Mouse (Mus musculus) gastrocnemius, postnatal 4 days (tissue): ENCODE measurements around the gene Ubl3. TPM values are rescaled to one million over a fixed set of nuclear protein-coding genes. Genes with fewer than 3 reads are reported as not detected.
A peak's percentile ranks its signal among the peaks of the same experiment; 100 is the strongest.

ENCODE experiments used
- DNase-seq, 2 experiments: peaks; one replicate each; pipeline ENCODE4 v3.0.0; 2021 to 2022; ENCODE audit warnings: low spot score in 2 of 2, mixed read lengths in 2 of 2
- total RNA-seq, 2 experiments: library from RNA; stranded (reverse); gene quantifications; 2 replicates each; pipeline ENCODE4 v1.2.3; 2021

The Ubl3 gene
- total RNA-seq, 2 experiments from 2014 or later: 82.3 to 92.1 TPM

DNA sequence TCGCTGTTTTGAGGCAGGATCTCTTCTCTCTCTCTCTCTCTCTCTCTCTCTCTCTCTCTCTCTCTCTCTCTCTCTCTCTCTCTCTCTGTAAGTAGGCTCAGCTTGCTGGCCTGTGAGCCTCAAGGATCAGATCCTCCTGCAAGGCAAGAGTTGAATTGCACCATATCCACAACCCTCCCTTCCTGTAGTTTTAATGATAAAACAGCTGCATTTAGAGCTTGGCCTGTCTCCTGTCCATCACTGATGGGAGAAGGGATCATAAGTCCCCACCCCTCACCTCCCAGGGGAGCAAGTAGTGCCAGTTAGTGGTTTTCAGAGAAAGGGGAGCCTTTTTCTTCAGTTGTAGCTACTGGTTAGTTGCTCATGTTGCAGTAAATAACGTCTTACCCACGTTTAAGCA lies 11.5 kb upstream of the Ubl3 start:
- DNase-seq: no peak

DNA sequence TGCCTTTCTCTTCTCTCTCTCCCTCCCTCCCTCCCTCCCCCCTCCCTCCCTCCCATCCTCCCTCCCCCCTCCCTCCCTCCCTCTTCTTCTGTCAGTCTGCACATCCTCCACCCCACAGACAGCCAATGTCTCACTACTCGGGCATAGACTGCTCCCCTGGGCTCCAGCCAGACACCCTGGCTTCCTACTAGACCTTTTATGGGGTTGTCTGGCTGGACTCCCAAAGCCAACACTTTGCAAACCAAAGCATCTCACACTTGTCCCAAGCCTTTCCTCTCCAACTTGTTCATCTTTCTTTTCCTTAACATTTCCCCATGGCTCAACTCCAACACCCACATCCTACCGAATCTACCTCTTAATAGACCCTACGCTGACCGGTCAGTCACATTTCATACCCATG lies 10.7 kb upstream of the Ubl3 start:
- DNase-seq: no peak

DNA sequence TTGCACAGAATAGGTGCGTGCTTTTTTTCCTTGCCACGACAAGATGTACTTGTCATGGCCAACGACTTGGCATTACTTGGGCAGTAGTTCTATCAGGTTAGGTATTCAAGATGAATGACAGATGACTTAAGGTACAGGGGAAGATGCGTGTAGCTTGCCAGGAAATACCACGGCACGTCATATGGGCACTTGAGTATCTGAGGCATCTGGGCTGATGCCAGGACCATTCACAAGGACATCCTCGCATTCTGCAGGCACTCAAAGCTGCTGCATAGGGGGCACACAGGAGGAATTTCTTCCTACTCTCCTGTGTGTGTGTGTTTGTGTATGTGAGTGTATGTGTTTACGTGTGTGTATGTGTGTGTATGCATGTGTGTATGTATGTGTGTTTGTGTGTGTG lies 9.6 kb upstream of the Ubl3 start:
- no peak for DNase-seq

DNA sequence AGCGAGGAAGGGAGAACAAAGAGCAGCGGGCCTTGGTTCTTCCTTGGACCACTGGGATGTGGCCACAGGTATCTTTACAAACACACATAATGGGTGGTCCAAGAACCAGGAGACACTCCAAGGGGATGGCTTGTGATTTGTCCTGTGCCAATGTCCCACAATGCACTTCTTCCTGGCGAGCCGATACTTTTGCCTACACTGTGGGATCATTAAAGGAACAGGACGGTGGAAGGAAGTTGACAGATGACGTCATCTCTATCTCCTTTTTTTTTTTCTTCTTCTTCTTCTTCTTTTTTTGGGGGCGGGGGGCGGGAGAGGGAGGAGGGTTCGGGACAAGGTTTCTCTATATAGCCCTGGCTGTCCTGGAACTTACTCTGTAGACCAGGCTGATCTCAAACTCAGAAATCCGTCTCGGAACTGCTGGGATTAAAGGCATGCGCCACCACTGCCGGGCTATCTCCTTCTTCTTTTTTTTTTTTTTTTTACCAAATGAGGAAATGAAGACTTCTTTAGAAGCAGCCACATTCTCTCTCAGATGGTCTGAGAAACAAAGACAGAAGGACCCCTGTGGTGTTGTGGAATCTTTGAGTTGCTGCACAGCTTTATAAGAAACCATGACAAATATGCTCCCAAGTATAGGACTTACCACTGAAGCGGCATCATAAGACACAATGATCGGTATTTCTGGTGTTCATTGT lies 6.8 kb upstream of the Ubl3 start:
- DNase-seq: no peak

DNA sequence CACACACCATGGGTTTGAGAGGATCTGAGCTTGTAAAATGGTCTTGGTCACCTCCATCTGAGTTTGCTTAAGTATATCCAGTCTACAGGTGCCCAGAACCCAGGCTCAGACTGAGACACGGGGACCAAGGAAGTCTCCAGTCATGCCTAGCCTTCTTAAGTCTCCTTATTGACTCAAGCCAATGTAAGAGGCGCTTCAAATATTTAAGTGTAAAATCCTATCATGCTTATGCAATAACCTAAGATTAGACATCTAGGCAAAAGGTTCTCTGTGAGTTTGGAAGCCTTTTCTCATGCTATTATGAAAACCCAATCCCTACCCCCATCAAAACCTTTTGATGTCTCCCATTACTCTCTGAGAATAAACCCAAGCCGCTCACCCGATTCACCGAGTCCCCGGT lies 5.9 kb upstream of the Ubl3 start:
- DNase-seq: no peak

DNA sequence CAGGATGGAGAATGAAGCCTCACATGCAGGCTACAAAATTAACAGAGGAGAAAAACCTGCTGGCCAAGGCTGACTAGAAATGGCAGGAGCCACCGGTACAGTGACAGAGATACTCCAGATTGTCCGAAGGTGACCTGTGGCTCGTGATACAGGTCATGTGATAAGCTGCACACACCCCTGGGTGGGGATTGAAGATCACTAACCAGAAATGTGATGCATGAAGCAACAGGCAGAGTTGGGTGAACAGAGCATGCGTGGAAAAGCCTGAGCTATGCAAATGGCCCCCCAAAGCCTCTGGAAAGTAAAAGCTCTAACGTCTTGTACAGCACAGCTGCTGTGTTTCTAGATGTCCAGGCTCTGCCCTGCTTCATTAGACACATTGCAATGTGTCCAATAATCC lies 3.9 kb upstream of the Ubl3 start:
- no peak for DNase-seq

DNA sequence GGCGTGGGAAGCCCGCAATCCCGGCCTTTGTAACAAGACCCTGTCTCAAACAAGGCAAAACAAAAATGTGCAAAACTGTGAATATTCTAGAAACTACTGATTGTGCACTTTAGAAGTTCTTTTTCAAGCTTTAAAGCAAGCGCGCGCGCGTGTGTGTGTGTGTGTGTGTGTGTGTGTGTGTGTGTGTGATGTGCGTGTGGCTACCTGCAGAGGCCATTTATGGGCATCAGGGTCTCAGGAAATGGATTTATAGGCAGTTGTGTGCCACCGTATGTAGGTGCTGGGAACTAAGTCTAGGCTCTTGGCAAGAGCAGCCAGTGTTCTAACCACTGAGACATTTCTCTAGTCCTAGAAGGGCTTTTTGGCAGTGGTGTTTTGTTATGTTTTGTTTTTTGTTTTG lies 2.6 kb upstream of the Ubl3 start:
- no peak for DNase-seq

DNA sequence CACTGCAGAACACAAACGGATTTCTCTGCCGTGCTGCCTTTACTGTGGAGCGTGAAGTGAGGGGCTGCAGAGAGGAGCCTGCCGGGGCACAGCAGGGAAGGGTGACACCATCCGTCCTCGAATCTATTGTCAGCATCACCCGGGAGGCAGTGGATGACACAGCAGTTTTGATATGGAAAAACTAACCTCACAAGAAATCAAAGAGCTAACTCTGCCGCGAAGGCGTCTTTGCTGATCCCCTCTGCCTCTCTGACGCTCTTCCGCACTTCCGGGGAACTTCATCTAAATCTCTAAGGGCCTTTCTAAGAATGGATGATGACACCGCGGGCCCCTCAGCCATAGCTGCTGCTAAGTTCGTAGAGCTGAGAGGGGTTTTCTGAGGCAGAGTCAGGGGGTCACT lies 2.1 kb upstream of the Ubl3 start:
- no peak for DNase-seq

DNA sequence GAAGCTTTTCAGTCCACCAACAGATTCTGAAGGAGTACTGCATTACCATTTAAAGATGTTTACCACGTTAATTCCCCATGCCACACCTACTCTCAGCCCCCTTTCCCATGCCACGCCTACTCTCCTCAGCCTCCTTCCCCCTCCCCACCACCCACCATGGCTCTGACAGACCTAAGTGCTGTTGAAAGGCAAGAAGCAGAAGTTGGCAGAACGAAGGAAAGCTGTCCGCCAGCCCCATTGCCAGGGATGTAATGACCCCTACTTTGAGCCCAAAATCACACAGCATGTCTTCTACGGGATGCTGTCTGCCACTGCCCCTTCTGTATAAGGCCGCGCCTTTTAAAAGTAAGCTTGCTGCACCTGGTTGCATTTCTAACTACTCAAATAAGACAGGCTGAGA lies 1.7 kb upstream of the Ubl3 start:
- DNase-seq: no peak

DNA sequence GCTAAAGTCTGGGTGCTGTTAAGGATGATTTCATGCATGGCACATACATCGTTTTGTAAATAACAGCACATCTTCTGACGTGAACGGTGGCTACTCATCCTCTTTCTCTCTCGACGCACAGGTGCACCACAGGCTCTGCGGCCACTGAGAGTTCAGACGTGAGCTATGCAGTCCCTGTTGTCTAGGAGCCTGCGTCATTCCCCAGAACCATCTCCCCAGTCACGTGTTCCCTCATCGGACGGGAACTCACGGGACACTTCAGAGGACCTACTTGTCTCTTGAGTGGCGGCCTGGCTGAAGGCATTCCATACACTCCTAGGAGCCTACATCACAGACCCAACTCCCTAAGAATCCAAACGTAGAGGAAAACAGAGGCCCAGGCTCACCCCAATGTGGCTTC lies 1.1 kb upstream of the Ubl3 start:
- no peak for DNase-seq

DNA sequence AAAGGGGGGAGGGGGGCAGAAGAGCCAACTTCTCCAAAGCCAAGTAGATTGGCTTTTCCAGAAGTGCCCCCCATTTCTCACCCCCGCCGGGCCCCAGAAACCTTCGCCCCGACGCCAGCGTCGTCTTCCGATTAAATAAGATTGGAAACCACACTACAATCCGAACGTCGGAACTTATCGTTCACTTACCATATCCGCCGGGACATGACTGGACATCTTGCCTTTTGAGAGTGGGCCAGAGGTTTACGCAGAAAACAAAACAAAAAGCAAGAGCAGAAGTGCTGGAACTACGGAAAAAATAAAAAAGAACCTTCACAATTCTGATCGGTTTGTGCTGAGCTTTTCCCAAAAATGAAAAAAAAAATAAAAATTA lies 839 bp downstream of the Ubl3 start:
- DNase-seq: peak in 1 of 2 experiments; percentile 24

DNA sequence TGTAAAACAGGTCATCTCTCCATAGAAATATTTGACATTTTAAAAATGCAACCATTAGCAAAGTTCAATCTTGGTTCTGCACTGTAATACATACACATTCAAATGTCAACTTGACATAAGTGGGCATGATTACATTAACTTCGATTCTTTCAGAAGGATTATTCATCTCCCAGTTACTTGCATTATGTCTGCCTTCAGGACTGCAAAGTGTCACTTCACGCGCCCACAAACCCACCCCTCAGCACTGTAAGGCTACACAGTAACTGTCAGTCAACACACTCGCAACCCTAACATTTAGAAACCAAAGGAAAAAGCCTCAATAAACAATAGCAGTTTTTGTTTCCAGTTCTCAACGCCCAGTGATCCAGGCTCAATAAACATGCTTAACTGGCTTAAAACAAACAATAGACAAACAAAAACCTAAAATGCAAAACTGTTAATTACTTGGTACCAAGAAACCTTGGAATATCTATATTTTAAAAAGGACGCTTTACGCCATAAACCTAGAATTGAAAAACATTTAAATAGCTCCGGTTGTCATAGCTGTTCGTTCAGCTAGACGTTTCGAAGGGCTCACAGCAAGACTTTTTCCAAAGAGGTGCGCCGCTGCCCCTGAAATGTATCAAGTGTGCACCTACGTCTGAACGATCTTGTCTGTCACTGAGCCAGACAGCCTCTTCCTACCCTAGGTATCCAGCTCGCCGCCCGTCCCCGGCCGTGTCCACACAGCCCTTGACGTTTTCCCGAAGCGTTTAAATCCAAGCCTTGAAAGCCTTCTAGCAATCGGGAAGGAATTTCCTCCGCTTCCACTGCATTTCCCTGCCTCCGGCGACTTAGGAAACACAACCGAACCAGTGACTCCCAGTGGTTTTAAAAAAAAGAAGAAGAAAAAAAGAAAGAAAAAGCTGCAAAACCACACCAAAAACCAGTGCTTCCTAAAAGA lies 1.5 kb downstream of the Ubl3 start:
- DNase-seq: peak in 1 of 2 experiments; percentile 46

DNA sequence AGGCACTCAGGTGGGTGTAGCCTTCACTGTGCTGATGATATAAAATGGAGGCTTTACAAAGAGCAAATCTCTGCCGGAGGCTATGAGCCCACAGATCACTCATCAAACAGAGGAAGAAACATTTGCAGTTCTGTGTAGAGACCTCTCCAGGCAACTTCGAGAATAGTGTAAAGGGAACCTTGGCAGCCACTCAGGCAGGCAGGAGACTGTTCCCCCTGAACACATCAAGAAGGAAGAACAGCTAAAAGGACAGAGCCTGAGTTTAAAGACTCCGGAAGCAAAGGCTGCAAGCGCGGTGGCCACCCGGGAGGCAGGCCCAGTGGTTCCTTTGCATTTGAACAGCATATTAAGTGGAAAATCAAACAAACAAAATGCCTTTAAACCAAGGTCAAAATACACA lies 2.2 kb downstream of the Ubl3 start:
- DNase-seq: no peak

DNA sequence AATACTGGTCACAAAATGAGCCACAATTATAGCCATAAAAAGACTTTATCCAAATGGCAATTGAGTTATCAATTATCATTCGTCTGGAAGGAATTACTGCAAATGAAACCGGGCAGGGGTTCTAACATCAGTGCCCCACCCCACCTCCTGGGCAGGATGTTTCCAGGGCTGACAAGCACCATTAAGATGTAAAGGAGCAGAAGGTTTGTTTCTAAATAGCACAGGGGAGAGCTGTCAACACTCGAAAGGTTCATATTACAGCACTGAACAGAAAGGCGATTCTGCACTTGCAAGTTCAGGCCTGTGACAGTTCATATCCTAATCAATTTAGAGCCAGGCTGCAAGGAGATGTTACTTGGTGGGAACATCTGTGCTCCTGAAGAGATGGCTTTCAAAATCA lies 3.3 kb downstream of the Ubl3 start:
- no peak for DNase-seq

DNA sequence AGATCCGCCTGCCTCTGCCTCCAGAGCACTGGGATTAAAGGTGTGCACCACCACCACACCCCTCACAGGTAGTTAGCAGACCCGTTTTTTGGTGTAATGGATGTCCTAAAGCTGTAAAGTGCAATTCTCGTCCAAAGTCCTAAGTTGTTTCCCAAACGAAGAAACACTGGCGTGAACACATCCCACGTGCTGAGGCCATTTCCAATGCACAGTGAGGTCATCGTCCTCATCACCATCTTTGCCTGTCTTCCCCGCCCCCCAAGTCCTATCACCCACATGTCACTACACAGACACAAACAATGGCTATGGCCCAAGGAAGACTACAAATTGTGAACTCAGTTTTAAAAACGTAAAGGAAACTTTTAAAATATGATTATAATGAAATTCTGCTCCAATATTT lies 4.0 kb downstream of the Ubl3 start:
- DNase-seq: no peak

DNA sequence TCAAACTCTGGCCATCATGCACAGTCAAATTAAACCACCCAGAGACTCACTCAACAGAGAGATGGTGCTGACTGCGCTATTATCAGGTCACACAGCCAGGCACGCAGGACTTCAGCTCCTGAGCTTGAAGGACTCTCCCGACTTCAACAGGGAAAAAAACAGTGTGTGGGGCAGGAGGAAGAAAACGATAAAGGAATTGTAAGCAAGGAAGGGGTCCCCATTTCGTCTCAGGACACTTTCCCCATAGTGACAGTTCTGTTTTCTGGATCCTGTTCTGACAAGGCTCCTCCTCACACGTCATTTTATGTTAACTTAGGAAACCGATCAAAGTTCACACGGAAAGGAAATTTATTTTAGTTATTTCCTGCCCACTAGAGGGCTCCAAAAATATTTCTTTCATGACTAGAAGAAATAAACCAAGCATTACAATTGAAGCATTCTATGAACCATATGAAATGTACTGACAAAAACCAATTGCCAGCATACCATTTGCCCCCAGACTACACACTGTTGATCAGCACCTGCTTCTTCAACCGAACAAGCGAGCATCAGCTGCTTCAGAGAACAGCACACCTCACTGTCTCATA lies 4.6 kb downstream of the Ubl3 start:
- DNase-seq: no peak

DNA sequence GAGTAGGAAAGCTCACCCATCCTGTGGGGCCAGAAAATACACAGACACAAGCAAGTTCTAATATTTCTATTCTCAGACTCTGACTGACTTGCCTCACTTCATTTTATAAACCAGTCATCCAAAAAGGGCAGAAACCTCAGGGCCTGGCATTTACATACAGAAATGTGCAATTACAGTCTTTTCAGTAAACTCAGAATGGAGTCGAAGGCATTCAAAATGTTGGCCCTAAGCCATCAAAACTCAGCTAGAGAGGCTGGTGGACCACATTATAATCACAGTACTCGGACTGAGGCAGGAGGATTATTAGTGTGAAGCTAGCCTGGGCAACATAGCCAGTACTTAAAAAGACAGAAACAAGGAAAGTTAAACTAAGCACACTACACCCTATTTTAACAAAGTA lies 5.6 kb downstream of the Ubl3 start:
- DNase-seq: no peak

DNA sequence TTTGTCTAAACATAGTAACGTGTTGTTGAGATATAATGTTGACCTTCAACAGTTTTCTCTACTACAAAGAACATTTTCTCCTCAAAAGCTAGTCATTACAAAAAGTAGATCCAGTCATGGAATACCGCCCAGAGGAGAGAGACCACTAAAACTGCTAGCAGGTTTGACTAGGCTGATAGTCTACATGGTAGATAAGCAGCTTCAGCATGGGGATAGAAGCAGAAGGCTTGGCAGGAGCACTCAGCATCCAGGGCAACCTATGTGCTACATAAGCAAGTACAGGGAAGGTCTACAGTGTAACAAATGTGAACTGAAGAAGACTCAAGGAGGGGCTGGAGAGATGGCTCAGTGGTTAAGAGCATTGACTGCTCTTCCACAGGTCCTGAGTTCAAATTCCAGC lies 7.9 kb downstream of the Ubl3 start:
- DNase-seq: no peak

DNA sequence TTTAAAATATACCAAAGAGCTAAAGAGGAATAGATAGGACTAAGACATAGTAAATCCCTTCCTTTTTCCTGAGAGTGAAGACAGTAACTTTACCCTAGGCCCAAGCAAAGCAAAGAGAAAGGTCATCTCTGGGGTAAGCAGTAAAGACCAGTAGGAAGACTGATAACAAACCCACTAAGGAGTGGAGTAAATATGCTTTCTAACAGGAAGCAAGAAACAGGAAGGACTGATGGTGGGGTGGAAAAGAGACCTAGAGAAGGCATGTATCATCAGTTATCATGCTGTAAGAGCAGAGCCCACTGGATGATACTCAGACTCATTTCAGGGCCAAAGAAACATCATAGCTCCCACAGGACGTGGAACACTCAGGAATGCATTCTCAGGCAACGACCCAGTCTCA lies 10.4 kb downstream of the Ubl3 start:
- DNase-seq: no peak

DNA sequence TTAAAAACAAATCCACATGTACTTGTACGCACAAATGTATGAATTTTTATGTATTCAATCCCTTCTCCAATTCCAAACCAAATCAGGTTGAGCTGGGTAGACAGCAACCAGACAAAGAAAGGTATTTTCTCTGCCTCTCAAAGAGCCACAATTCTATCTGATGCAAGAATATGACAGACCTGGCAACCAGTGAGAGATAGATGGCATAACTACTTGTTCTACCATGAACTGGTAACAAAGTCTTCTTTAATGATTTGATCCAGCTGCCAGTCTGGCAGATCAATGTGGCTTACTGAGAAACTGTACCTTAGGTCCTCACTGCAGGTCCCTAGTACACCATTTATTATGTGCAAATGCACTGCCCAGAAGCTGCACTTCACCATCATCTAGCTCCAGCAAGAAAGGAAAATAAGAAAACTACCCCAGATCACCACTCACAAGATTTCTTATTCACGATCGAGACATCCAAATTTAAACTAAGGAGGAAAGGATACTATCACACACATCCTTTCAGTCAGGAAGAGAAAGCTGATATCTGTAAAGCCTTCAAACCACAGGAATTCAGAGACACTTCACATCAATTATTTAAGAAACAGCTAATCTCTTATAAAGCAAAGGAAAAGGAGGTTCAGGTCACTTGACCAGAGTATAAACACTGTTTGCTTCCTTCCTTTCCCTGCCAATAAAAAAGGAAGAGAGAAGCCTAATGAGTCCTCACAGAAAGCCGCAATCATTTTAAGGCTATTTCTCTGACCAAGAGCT lies 16.7 kb downstream of the Ubl3 start:
- no peak for DNase-seq

DNA sequence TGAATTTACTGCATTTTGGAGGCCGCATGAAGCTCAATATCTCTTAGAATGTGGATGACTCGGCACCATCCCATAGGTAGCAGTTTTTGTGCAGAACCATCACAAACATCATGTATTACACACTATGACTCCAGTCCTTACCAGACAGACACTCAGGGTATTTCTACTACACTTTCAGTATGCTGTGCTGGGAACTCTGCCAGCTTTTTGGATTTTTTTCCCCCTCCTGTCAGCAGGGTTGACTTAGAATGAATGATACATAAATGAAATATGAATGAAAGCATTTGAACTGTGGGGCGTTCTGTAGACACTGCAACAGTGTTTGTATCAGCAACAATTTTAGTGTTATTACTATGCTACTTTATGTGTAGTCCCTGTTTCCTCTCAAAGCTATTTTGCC lies 17.9 kb downstream of the Ubl3 start:
- no peak for DNase-seq

DNA sequence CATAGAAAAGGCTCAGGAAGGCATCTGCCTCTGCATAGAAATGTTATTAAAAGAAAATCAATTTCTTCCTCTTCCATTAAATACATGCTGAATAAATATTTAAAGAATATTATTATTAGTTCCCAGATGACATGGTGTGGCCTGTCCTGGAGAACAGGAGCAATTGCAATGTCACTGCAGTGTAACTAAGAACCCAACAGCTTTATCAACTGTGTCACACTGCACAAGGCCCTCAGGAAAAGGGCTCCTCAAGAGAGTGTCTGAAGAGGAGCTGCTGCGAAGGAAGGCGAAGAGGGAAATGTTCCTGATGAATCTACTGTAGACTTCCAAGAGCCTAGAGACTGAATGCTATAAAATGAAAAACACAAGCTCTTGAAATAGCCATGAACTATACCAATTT lies 18.7 kb downstream of the Ubl3 start:
- no peak for DNase-seq
